Mouse (Mus musculus) intestine, postnatal 0 days (tissue): ENCODE results near the gene Wwp2. TPM values are rescaled to one million over a fixed set of nuclear protein-coding genes. Genes with fewer than 3 reads are reported as not detected.
A peak's percentile ranks its signal among the peaks of the same experiment; 100 is the strongest.

ENCODE experiments used
- ATAC-seq: fragments of 200-750 bp; cut with Nextera tagmentation; 2 replicates; pipeline ENCODE4 v1.8.0; 2017; ENCODE audit warnings: mild to moderate bottlenecking, moderate TSS enrichment, moderate library complexity
- H3K27ac ChIP-seq: fragments of 300-500 bp; sonication (generic); 2 replicates; pipeline ENCODE4 v1.5.1; 2014; ENCODE audit warnings: mild to moderate bottlenecking, low read depth, low read length, moderate library complexity
- H3K27me3 ChIP-seq: fragments of 300-500 bp; sonication (generic); replicated peaks from 2 replicates; pipeline ENCODE4 v1.6.1; 2014; ENCODE audit warnings: low read length, mixed read lengths; ENCODE audit not compliant: control insufficient read depth, insufficient read depth
- H3K36me3 ChIP-seq: fragments of 300-500 bp; sonication (generic); 2 replicates; pipeline ENCODE4 v1.6.1; 2014; ENCODE audit warnings: mild to moderate bottlenecking, moderate library complexity; ENCODE audit not compliant: control insufficient read depth, insufficient read depth
- H3K4me1 ChIP-seq: fragments of 300-500 bp; sonication (generic); replicated peaks from 2 replicates; pipeline ENCODE4 v1.6.1; 2014; ENCODE audit warnings: antibody characterized with exemption, low read length, mixed read lengths; ENCODE audit not compliant: control insufficient read depth, insufficient read depth
- H3K4me2 ChIP-seq: fragments of 300-500 bp; sonication (generic); replicated peaks from 2 replicates; pipeline ENCODE4 v1.6.1; 2014; ENCODE audit warnings: low read depth, mild to moderate bottlenecking, moderate library complexity
- H3K4me3 ChIP-seq: fragments of 300-500 bp; sonication (generic); 2 replicates; pipeline ENCODE4 v1.5.1; 2014; ENCODE audit warnings: low read depth, low read length
- H3K9ac ChIP-seq: fragments of 300-500 bp; sonication (generic); 2 replicates; pipeline ENCODE4 v1.6.1; 2014; ENCODE audit warnings: mild to moderate bottlenecking, low read depth, low read length
- H3K9me3 ChIP-seq: fragments of 300-500 bp; sonication (generic); 2 replicates; pipeline ENCODE4 v1.6.1; 2016; ENCODE audit warnings: mixed run types; ENCODE audit not compliant: control insufficient read depth
- CTCF ChIP-seq: sonication (generic); IDR thresholded peaks from 2 replicates; pipeline ENCODE4 v1.5.1; 2016; ENCODE audit warnings: low read depth, mild to moderate bottlenecking, control low read depth, antibody characterized with exemption, moderate library complexity
- WGBS: fragments of 180-500 bp; shearing (Covaris S2); extraction: QIAGEN DNeasy Blood & Tissue Kit; methylation state at CpG from one replicate; pipeline ENCODE4 v1.1.7; 2014; 5-methylcytosine and 5-hydroxymethylcytosine counted together
- polyA plus RNA-seq: library from polyadenylated mRNA; unstranded; fragments of >200 nt; fragmentation: Nextera tagmentation; extraction: Ambion mirVana; gene quantifications from 2 replicates; pipeline ENCODE4 v1.2.1, GENCODE M21; 2015

Wwp2 gene
- polyA plus RNA-seq, 1 experiment from 2014 or later = 37.4 TPM

- H3K27me3 ChIP-seq = no peaks in the 10 kb centered on the region
- TF ChIP-seq CTCF = no peak
- no peak overlapping the region for H3K9ac ChIP-seq
- H3K9me3 ChIP-seq = no peaks in the 10 kb centered on the region
- no peak overlapping the region for H3K4me2 ChIP-seq
- H3K36me3 ChIP-seq = peaks cover 16% of the 10 kb centered on the region; the same call in 1 of the 2 replicates
- WGBS = 87% methylated on average over 13 of the region's 13 CpGs
- H3K4me1 ChIP-seq = no peaks in the 10 kb centered on the region
- no peak overlapping the region for H3K27ac ChIP-seq
- ATAC-seq = no peak
- no peak overlapping the region for H3K4me3 ChIP-seq
Observed at GRCm38 (mm10) chr8:107451414-107452066, 15.4 kb downstream of the Wwp2 start.

- Histone ChIP-seq H3K27ac (no peak overlapping the region), H3K36me3 (peaks cover 32% of the 10 kb centered on the region), H3K27me3 (no peaks in the 10 kb centered on the region), H3K9me3 (no peaks in the 10 kb centered on the region), H3K9ac (no peak overlapping the region), H3K4me2 (no peak overlapping the region), H3K4me3 (no peak overlapping the region), H3K4me1 (no peaks in the 10 kb centered on the region)
- TF ChIP-seq CTCF = no peak
- WGBS = 93% methylated on average over 11 of the region's 11 CpGs
- no peak for ATAC-seq
Observed at GRCm38 (mm10) chr8:107453386-107453785, 17.2 kb downstream of the Wwp2 start.

- peak; percentile 94 for TF ChIP-seq CTCF
- no peaks in the 10 kb centered on the region for H3K4me1 ChIP-seq
- H3K4me2 ChIP-seq = no peak overlapping the region
- 5% methylated on average over 3 of the region's 3 CpGs for WGBS
- no peaks in the 10 kb centered on the region for H3K9me3 ChIP-seq
- no peak overlapping the region for H3K4me3 ChIP-seq
- H3K27ac ChIP-seq = no peak overlapping the region
- H3K9ac ChIP-seq = no peak overlapping the region
- ATAC-seq = no peak
- peaks cover 46% of the 10 kb centered on the region for H3K36me3 ChIP-seq
- H3K27me3 ChIP-seq = no peaks in the 10 kb centered on the region
Observed at GRCm38 (mm10) chr8:107455268-107455667, 19.1 kb downstream of the Wwp2 start.

- 76% methylated on average over 4 of the region's 4 CpGs for WGBS
- ATAC-seq = no peak
- no peak overlapping the region for H3K4me3 ChIP-seq
- H3K9ac ChIP-seq = no peak overlapping the region
- H3K4me2 ChIP-seq = no peak overlapping the region
- no peaks in the 10 kb centered on the region for H3K9me3 ChIP-seq
- H3K36me3 ChIP-seq = peaks cover 50% of the 10 kb centered on the region
- no peaks in the 10 kb centered on the region for H3K27me3 ChIP-seq
- no peak overlapping the region for H3K27ac ChIP-seq
- no peaks in the 10 kb centered on the region for H3K4me1 ChIP-seq
- TF ChIP-seq CTCF = no peak
Observed at GRCm38 (mm10) chr8:107457725-107458124, 21.6 kb downstream of the Wwp2 start.

GRCm38 (mm10) chr8:107458281-107458680 is 22.1 kb downstream of the Wwp2 start:
- WGBS = 94% methylated on average over 6 of the region's 6 CpGs
- Histone ChIP-seq H3K9me3 (no peaks in the 10 kb centered on the region), H3K4me2 (no peak overlapping the region), H3K4me3 (no peak overlapping the region), H3K4me1 (no peaks in the 10 kb centered on the region), H3K27ac (no peak overlapping the region), H3K27me3 (no peaks in the 10 kb centered on the region), H3K9ac (no peak overlapping the region), H3K36me3 (peaks cover 48% of the 10 kb centered on the region)
- TF ChIP-seq CTCF = no peak
- ATAC-seq = no peak

- peaks cover 51% of the 10 kb centered on the region for H3K36me3 ChIP-seq
- ATAC-seq = peak; percentile 69
- H3K4me3 ChIP-seq = no peak overlapping the region
- H3K4me2 ChIP-seq = no peak overlapping the region
- no peak overlapping the region for H3K27ac ChIP-seq
- no peak for TF ChIP-seq CTCF
- 42% methylated on average over 5 of the region's 5 CpGs for WGBS
- no peak overlapping the region; the same call in 1 of the 2 replicates for H3K9ac ChIP-seq
- no peaks in the 10 kb centered on the region for H3K4me1 ChIP-seq
- no peaks in the 10 kb centered on the region for H3K9me3 ChIP-seq
- no peaks in the 10 kb centered on the region for H3K27me3 ChIP-seq
Observed at GRCm38 (mm10) chr8:107462423-107462822, 26.3 kb downstream of the Wwp2 start.
